Mouse (Mus musculus): ENCODE data around the gene Reln. TPM values are rescaled to one million over a fixed set of nuclear protein-coding genes. Genes with fewer than 3 reads are reported as not detected.

The Reln gene
- total RNA-seq, 1 experiment from 2014 or later = 2.5 TPM

GRCm38 (mm10) chr5:21987711-21988110, 356.8 kb downstream of the Reln start:
- peak; percentile 13 for DNase-seq

GRCm38 (mm10) chr5:21986311-21986710, 358.2 kb downstream of the Reln start:
- DNase-seq = peak; percentile 57

- DNase-seq = no peak
These were observed 361.4 kb downstream of the Reln start for GRCm38 (mm10) chr5:21983021-21983667.

- DNase-seq = no peak
These were observed 363.3 kb downstream of the Reln start for GRCm38 (mm10) chr5:21981216-21981615.

- DNase-seq = no peak
These were observed 364.0 kb downstream of the Reln start for GRCm38 (mm10) chr5:21980544-21980943.

GRCm38 (mm10) chr5:21973266-21974010, 371.1 kb downstream of the Reln start:
- no peak for DNase-seq

- DNase-seq = no peak
These were observed 382.7 kb downstream of the Reln start for GRCm38 (mm10) chr5:21961796-21962195.

GRCm38 (mm10) chr5:21960151-21960550, 384.4 kb downstream of the Reln start:
- DNase-seq = no peak

- DNase-seq = no peak
These were observed 386.9 kb downstream of the Reln start for GRCm38 (mm10) chr5:21957586-21957985.

GRCm38 (mm10) chr5:21957061-21957460, 387.4 kb downstream of the Reln start:
- DNase-seq = no peak

GRCm38 (mm10) chr5:21949507-21949897, 395.0 kb downstream of the Reln start:
- DNase-seq = no peak

- peak; percentile 13 for DNase-seq
These were observed 395.6 kb downstream of the Reln start for GRCm38 (mm10) chr5:21948736-21949506.

- DNase-seq = no peak
These were observed 396.7 kb downstream of the Reln start for GRCm38 (mm10) chr5:21947610-21948381.

- no peak for DNase-seq
These were observed 399.9 kb downstream of the Reln start for GRCm38 (mm10) chr5:21944579-21944978.

GRCm38 (mm10) chr5:21939405-21939804, 405.1 kb downstream of the Reln start:
- DNase-seq = no peak

- DNase-seq = no peak
These were observed 406.4 kb downstream of the Reln start for GRCm38 (mm10) chr5:21938138-21938537.

- no peak for DNase-seq
These were observed 407.9 kb downstream of the Reln start for GRCm38 (mm10) chr5:21936627-21937026.

- no peak for DNase-seq
These were observed 408.4 kb downstream of the Reln start for GRCm38 (mm10) chr5:21936096-21936495.

- DNase-seq = no peak
These were observed 409.6 kb downstream of the Reln start for GRCm38 (mm10) chr5:21934811-21935396.

- no peak for DNase-seq
These were observed 410.3 kb downstream of the Reln start for GRCm38 (mm10) chr5:21934173-21934698.

- no peak for DNase-seq
These were observed 411.0 kb downstream of the Reln start for GRCm38 (mm10) chr5:21933340-21934075.
